Mouse (Mus musculus) left cerebral cortex, postnatal 25 days (tissue): ENCODE measurements around the gene Tmem135. TPM values are rescaled to one million over a fixed set of nuclear protein-coding genes. Genes with fewer than 3 reads are reported as not detected.
"Not testable (repeated sequence)": the region's sequence is repeated elsewhere in the genome, so short reads cannot be mapped to it uniquely, and the experiment has no call there.

Source experiments
- DNase-seq, 2 experiments: peaks; one replicate each; pipeline ENCODE4 v3.0.0; 2022; ENCODE audit warnings: low spot score in 2 of 2, mixed read lengths in 1 of 2
- intact Hi-C: fragments of 180-260 bp; cut with DNase I; formaldehyde crosslinking; loops from one replicate; pipeline ENCODE4 v1.15.1; 2025
- total RNA-seq, 2 experiments: library from RNA; stranded (reverse); gene quantifications; 2 replicates each; pipeline ENCODE4 v1.2.3; 2021

The Tmem135 gene
- total RNA-seq, 2 experiments from 2014 or later, result 65.1 to 73.9 TPM

GRCm38 (mm10) chr7:89270438-89270837 lies 133.6 kb downstream of the Tmem135 start:
- DNase-seq, intact Hi-C loops: not testable (repeated sequence)

- intact Hi-C loops, result no loop called here
- DNase-seq, result no peak
These were observed 134.2 kb downstream of the Tmem135 start for GRCm38 (mm10) chr7:89269826-89270225.

DNA sequence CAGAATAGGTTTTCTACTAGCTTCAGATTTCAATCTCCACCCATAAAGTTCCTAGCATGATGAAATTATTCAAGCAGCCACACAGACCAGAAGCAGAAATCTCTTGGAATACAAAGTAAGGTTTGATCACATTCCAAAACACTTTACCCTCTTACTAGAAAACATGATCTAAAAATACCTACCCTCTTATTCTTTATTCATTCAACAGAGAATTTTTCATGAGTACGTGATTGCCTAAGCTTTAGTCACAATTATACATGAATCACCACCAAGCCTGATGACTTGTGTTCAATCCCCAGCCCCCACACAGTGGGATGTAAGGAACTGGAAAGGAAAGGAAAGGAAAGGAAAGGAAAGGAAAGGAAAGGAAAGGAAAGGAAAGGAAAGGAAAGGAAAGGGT lies 136.5 kb downstream of the Tmem135 start:
- peak in 1 of 2 experiments; percentile 66 for DNase-seq
- intact Hi-C loops, result no loop called here

- intact Hi-C loops, result no loop called here
- no peak for DNase-seq
These were observed 137.8 kb downstream of the Tmem135 start for GRCm38 (mm10) chr7:89266017-89266760.

GRCm38 (mm10) chr7:89260966-89261365 lies 143.1 kb downstream of the Tmem135 start:
- DNase-seq, result no peak
- intact Hi-C loops, result no loop called here

DNA sequence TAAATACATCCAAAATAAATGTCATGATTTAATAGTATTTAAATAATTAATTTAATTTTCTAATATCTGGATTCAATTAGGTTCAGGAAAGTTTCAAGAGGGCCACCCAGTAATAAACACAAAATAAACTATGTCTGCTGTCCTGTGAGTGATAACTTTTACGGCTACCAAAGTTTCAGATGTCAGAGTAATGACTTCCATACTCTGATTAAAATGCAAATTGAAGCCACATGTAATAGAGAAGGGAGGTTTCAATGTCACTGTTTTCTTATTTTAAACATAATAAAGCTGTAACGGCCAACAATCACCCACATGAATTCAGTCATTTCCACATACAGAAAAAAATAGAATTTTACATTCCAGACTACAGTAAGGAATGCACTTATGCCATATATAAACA lies 145.2 kb downstream of the Tmem135 start:
- intact Hi-C loops, result no loop called here
- DNase-seq, result no peak

- intact Hi-C loops, result no loop called here
- DNase-seq, result no peak
These were observed 146.0 kb downstream of the Tmem135 start for GRCm38 (mm10) chr7:89257871-89258502.

DNA sequence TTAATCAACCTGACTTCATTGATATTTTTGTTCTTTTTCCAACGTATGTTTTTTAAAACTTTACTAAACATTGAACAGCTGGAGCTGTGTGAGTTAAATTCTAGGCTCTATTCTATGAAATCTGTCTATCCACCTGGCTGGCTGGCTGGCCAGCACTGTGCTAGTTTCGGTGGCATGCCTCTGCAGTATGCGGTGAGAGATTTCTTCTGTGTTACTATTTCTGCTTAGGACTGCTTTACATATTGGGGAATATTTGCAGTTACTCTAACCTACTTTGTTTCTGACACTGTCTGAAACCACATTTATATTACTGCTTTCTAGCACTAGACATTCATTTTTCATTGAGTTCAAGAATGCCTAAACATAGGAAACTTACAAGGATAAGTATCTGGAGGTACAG lies 150.2 kb downstream of the Tmem135 start:
- intact Hi-C loops, result loop anchor here (5.0 kb wide), 1 partner anchor 84 kb away; no protein-coding TSS in a partner anchor
- DNase-seq, result peak in 1 of 2 experiments; percentile 39

DNA sequence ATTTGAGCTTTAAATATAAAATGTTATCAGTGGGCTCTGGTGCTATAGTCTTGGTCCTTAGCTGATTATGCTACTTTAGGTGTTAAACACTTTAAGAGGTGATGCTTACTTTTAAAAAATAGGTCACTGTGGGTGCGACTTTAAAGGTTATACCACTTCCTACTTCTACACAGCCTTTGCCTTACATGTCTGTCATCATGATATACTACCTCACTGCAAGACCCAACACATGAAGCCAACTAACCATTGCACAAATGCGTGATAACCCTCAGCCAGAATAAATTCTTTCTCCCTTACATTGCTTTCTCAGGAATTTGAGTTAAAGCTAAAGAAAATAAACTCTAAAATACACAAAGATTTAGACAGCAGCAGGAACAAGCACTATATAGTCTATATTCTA lies 150.7 kb downstream of the Tmem135 start:
- intact Hi-C loops, result loop anchor here (5.0 kb wide), 1 partner anchor 84 kb away; no protein-coding TSS in a partner anchor
- no peak for DNase-seq

GRCm38 (mm10) chr7:89251880-89252453 lies 152.1 kb downstream of the Tmem135 start:
- DNase-seq, result no peak
- intact Hi-C loops, result loop anchor here (5.0 kb wide), 1 partner anchor 85 kb away; no protein-coding TSS in a partner anchor

DNA sequence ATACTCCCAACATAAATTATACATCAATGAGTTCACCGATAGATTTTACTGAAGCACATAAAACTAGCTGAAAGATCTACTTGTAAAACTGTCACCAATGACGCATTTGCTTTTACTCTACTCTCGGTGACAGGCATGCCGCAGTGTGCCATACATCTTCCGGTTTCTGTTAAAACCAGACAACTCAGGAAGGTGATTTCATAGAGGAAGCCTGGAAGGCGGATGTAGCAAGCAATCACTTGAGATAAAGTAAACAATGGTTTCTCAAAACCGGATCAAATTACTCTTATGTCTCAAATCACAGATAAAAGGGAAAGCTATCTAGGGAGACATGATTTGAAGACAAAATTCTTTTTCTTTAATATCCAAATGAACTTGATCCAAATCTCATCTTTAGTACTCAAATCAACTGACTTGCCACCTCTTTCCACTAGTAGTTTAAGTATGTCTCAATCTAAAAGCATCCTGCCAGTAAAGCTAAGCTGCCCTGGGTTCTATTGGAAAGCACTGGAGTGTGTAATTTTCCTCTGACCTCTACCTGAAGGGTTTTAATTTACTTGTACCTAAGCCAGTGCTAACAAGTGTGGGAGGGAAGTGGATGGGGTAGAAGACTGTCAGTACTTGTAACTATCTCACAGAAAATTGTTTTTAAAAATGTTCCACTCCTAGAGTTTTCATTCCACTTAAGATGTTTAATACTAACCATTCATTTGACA lies 155.7 kb downstream of the Tmem135 start:
- no peak for DNase-seq

GRCm38 (mm10) chr7:89247012-89247710 lies 156.9 kb downstream of the Tmem135 start:
- DNase-seq, result peak in 1 of 2 experiments; percentile 54
- intact Hi-C loops, result loop anchor here (5.0 kb wide), 1 partner anchor 50 kb away; no protein-coding TSS in a partner anchor

More for the DNA sequence above, 155.7 kb downstream of the Tmem135 start:
- intact Hi-C loops, result loop anchor here (5.0 kb wide), 1 partner anchor 51 kb away; no protein-coding TSS in a partner anchor

- intact Hi-C loops, result no loop called here
- no peak for DNase-seq
These were observed 161.5 kb downstream of the Tmem135 start for GRCm38 (mm10) chr7:89242565-89242964.

DNA sequence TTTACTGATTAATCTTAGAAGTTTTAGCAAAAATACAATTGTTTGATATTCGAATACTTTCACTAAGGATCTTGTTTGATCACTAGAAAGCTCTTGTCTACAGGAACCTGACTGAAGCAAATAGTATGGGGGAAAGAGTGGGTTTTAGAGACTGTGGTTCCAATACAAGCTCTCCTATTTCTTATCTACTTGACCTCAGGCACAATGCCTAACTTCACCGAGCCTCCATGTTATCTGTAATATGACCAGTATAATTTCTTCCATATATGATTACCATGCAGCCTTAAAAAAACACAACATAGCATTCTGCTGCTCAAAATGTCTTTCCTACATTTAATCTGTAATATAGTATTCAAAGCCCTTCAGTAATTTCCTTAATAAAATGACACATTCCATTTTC lies 161.9 kb downstream of the Tmem135 start:
- intact Hi-C loops, result no loop called here
- no peak for DNase-seq

DNA sequence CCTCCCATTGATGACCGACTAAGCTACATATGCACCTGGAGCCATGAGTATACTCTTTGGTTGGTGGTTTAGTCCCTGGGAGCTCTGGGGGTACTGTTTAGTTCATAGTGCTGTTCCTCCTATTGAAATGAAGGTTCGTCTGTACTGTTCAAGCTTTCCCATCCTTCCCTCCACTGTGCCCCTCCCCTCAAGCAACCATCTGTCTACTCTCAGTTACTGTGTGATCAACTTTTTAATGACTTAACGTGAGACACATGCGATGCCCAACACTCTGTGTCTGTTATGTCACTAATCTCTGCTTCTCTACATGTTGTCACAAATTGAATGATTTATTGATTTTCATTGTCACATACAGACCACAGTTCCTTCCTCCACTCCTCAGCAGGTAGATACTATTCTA lies 164.4 kb downstream of the Tmem135 start:
- intact Hi-C loops, result no loop called here
- no peak for DNase-seq

DNA sequence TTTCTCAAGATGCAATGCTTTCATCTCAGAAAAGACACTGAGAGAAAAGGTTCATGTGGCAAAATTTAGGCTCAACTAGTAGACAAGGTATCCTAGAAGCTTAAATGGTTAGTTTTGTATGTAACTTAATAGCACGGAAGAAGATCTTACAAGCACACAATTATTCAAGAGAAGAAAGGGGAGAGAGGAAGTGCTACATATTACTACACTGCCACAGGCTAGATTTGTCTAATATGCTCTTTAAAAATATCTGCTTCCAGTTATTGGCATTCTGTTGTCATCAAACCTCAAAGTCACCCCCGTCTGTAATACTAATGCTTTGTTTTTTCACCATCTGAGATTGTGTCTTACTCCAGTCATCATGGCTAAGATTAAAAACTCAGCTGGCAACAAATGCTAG lies 167.4 kb downstream of the Tmem135 start:
- DNase-seq, result no peak
- intact Hi-C loops, result no loop called here

DNA sequence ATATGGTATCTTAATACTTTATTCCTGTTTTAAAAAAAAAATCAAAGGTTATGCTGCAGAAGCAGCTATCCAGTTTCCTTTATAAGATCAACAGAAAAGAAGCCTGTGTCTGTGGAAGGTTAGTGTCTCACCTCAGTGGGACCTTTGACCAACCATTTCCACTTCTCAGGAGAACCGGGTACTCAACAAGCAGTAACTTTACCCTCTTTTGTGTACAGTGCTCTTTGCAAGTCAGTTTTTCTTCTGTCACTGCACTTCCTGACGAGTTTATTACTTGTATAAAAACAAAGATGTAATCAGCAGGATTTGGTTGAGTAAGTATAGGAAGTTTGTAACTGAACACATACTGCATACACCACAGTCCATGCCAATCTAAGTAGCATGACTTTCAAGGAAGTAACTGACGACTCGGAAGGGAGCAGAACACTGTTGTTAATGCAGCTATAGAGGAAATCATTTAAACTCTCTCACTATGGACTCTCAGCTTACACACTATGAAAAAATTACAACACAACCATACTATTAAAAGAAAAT lies 168.0 kb downstream of the Tmem135 start:
- intact Hi-C loops, result no loop called here

DNA sequence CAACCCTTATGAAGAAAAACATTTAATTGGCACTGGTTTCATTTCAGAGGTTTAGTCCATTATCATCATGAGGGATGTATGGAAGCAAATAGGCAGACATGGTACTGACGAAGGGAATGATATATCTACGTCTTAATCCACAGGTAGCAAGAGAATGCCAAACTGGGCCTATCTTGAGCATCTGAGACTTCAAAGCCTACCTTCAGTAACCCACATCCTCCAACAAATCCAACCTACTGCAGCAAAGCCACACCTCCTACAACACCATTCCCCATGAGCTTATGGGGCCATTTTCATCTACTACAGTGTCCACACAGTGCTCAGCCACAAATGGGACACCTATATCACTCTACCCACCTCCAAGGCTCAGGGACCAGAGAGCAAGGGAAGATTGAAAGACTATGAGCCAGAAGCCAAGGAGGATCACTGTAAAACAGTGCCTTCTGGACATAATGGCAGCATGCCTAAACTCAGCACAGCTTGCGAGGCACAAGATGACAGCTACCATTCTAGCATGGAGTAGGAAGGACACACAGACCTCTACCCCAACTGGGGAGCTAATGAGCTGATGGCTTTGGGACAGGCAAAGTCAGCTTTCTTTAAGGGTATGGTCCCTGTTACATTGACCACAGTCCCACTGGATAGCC lies 171.4 kb downstream of the Tmem135 start:
- DNase-seq, result no peak
- intact Hi-C loops, result no loop called here

More for the DNA sequence above, 168.0 kb downstream of the Tmem135 start:
- no peak for DNase-seq
